Mouse (Mus musculus): ENCODE measurements around the gene Mgmt.

Gene Mgmt

GRCm38 (mm10) chr7:137001215-137001614 is 106.8 kb downstream of the Mgmt start:
- DNase-seq (ENCODE audit: low spot score in 2 of 2): no peak

GRCm38 (mm10) chr7:137001783-137002182 is 107.4 kb downstream of the Mgmt start:
- peak; percentile 6 to 32 for DNase-seq (ENCODE audit: low spot score in 2 of 2)

- no peak for DNase-seq (ENCODE audit: low spot score in 2 of 2)
Observed at GRCm38 (mm10) chr7:137002431-137002830, 108.0 kb downstream of the Mgmt start.

- no peak for DNase-seq (ENCODE audit: low spot score in 2 of 2)
Observed at GRCm38 (mm10) chr7:137005293-137005692, 110.9 kb downstream of the Mgmt start.

GRCm38 (mm10) chr7:137008321-137008720 is 113.9 kb downstream of the Mgmt start:
- no peak for DNase-seq (ENCODE audit: low spot score in 2 of 2)

DNA sequence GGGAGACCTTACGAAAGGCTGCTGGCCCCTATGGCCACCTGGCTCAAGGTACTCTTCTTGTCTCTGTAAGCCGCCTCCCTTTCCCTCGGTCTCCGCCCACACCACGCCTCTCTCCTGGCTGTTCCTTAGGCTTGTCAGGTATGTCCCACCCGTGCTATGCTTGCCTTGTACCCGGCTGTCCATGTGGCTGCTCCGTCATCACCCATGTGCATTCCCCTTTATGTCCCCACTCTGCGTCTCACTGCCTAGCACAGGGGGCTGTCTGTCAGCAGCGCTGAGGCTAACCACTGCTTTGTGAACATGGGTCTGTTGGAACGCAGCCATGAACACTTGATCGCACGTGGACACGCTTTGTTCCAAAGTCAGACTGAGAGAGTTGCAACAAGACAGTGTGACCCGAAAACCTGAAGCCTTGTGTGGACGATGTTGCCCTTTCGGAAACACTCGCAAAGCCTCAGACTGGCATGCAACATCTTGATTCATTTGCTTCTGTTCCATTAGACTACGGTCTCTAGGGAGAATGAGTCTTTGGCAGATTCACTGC is 115.4 kb downstream of the Mgmt start:
- no peak for DNase-seq (ENCODE audit: low spot score in 2 of 2)

DNA sequence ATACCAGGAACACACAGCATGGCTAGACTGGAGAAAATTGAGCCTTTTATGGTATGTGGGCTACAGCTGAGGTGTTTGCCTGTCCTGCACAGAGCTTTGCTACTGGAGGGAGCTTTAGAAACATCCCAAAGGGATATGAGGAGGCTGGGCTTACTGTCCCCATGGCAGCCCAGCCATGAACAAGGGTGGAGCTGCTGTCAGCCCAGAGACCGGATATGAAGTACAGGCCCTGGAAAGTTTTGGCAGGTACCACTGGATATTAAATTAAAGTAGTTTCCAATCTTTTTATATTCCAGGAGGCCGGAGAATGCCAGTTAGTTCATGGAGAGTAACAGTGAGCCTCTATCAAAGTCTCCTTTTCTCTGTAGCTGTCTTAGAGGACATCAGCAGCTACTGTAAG is 116.0 kb downstream of the Mgmt start:
- DNase-seq (ENCODE audit: low spot score in 2 of 2): peak; percentile 26 to 35

GRCm38 (mm10) chr7:137012687-137013086 is 118.3 kb downstream of the Mgmt start:
- DNase-seq (ENCODE audit: low spot score in 2 of 2): no peak

DNA sequence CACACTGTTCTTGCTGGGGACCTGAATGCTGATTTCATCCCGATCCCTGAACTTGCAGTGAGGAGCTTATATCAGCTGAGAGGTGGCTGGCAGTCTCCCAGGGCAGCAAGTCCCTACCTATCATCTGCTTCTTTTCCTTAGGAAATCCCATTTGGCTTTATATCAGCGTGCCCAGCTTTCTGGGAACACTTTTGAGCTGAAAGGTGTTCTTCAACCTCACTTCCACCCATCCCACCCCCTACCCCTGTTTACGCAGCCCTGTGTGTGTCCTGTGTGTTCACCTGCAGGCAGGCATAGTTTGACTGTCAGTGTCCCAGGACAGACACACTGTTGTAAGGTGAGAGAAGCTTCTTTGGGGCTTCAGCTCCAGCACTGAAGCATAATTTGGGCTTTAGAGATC is 119.0 kb downstream of the Mgmt start:
- DNase-seq (ENCODE audit: low spot score in 2 of 2): no peak

DNA sequence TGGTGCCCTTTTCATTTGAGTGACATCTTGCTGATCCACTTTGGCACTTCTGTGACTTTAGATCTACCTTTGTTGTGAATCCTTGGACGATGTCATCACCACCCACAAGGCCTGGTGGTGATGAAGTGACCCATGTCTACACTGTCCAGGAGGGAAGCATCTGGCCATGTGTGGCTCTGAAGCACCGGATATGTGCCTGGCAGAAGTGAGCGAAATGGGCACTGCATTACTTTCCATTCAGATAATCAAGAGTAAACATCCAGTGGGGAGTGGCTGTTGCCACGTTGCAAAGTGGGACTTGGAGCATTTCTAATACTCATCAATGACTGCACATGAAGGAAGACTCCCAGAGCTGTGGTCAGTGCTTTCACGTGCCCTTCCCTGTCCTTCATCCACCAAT is 124.2 kb downstream of the Mgmt start:
- no peak for DNase-seq (ENCODE audit: low spot score in 2 of 2)

GRCm38 (mm10) chr7:137020195-137020594 is 125.8 kb downstream of the Mgmt start:
- no peak for DNase-seq (ENCODE audit: low spot score in 2 of 2)

- no peak for DNase-seq (ENCODE audit: low spot score in 2 of 2)
Observed at GRCm38 (mm10) chr7:137030789-137031188, 136.4 kb downstream of the Mgmt start.

GRCm38 (mm10) chr7:137033177-137033576 is 138.8 kb downstream of the Mgmt start:
- no peak for DNase-seq (ENCODE audit: low spot score in 2 of 2)

DNA sequence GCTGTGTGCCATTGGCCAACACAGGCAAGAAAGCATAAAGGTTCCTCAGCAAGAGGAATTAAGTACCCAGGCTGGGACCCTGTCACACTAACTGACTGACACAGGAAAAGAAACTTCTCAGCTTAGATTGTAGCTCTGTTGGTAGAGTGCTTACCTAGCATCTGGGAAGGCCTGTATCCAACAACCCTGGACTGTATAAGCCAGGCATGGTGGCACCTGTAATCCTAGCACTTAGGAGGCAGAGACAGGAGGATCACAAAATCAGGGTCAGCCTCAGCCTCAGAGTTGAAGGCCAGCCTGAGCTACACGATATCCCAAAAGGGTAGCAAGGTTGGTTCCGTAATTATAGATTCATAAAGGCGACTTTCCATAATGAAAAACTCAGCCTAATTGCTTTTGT is 140.6 kb downstream of the Mgmt start:
- DNase-seq (ENCODE audit: low spot score in 2 of 2): no peak

DNA sequence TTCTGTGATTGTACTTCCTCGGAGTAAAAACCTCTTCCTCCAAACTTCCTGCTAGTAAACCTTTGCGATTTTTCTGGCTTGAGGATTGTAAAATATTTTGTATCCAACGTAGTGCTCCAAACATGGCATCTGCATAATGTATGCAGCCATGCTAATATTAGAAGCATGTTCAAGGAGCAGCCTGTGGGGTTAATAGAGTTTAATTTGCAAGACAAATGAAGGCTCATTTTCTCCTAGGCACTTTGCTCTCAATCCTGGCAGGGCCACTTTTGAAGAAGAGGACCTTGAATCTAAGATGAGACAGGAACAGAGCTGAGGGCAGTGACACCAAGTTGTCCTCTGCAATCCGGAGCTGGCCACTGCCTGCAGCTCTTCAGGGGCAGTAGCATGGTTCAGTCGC is 141.5 kb downstream of the Mgmt start:
- no peak for DNase-seq (ENCODE audit: low spot score in 2 of 2)

DNA sequence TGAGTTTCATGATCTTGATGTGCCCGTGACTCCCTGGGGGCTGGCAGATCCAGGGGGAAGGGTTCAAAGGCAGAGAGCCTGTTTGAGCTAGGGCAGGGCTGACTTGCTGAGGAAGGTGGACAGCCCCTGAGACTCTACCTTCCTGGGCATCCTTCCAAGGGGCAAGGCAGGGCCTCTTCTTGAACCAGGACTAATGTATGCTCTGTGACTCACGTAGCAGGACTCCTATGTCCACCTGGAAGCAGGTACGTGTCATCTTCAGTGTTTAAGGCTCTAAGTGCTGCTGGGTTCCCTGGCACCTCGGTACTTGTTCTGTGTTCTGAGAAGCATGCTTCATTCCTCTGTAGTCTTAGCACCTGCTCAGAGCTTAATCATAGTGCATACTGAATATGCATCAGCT is 143.1 kb downstream of the Mgmt start:
- DNase-seq (ENCODE audit: low spot score in 2 of 2): no peak

DNA sequence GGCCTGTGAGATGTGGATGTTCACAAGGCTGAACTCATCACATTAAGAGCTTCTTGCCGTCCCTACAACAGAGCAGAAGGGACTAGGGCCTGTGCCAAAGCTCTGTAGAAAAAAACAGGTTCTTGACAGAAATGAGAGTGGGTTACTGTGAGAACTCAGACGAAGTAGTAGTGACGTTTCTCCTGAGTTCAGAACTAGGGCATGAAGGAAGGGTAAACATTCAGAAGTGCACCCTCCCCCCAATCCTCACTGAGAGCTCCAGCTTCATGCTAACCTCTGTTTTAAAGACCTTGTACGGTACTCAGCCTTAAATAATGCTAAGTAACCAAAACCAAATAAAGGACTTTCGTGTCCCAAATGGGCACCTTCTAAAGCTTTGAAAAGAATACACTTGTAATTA is 143.5 kb downstream of the Mgmt start:
- no peak for DNase-seq (ENCODE audit: low spot score in 2 of 2)

GRCm38 (mm10) chr7:137038311-137038945 is 144.0 kb downstream of the Mgmt start:
- no peak for DNase-seq (ENCODE audit: low spot score in 2 of 2)

DNA sequence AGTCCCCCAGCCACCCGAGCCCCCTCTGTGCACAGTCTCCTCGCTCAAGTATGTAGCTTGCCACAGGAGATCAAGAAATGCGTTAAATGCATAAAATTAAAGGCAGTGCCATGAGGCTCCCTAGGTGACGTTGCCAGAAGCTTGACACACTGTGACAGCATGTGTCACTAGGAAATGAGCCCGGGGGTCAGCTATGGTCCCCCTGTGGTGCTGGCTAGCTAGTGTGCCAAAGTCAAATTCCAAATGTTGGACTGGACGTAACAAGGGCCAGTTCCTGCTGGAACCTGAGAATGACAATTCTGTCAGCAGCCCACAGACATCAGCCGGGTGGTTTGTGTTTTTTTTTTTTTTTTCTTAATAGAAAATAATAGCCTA is 144.5 kb downstream of the Mgmt start:
- DNase-seq (ENCODE audit: low spot score in 2 of 2): no peak

DNA sequence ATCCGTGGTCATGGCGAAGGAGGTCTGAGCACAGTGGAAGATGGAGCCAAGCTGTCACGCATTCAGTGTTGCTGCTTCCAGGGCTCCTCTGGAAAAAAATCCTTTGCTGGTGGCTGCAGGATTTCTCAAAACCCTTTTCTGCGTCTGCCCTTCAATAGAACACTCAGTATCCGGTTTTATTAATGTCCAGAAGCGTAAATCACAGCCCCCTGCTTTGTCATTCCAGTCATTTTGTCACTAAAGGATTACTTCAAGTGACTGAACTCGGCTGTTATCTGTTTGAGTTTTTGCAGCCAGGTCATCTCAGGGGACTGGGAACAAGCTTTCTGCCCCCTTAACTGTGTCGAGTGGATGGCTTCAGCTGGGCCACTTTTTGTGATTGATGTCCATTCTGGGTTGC is 146.2 kb downstream of the Mgmt start:
- DNase-seq (ENCODE audit: low spot score in 2 of 2): no peak

GRCm38 (mm10) chr7:137046891-137047290 is 152.5 kb downstream of the Mgmt start:
- DNase-seq (ENCODE audit: low spot score in 2 of 2): no peak

GRCm38 (mm10) chr7:137048086-137048922 is 153.9 kb downstream of the Mgmt start:
- no peak for DNase-seq (ENCODE audit: low spot score in 2 of 2)

DNA sequence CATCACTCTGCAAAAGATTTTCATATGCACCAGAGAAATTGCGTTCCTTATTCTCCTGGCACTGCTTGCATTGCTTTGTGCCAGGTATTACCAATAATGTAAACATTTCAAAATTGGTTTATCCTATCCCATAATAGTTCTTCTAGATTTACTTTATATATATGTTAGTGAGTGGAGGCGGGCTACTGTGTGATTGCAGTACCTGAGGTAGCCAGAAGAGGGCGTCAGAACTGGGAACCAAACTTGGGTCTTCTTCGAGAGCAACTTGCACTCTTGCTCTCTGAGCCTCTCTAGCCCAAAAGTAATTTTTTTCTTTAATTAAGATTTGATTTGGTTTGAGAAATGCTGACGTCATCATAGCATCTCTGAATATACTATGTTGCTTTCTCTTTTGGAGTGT is 159.9 kb downstream of the Mgmt start:
- no peak for DNase-seq (ENCODE audit: low spot score in 2 of 2)
